Mouse (Mus musculus): Measurements from ENCODE around the gene 2310061I04Rik. TPM values are rescaled to one million over a fixed set of nuclear protein-coding genes. Genes with fewer than 3 reads are reported as not detected.

Gene 2310061I04Rik
- polyA plus RNA-seq, 1 experiment from 2014 or later: 50.5 TPM

DNA sequence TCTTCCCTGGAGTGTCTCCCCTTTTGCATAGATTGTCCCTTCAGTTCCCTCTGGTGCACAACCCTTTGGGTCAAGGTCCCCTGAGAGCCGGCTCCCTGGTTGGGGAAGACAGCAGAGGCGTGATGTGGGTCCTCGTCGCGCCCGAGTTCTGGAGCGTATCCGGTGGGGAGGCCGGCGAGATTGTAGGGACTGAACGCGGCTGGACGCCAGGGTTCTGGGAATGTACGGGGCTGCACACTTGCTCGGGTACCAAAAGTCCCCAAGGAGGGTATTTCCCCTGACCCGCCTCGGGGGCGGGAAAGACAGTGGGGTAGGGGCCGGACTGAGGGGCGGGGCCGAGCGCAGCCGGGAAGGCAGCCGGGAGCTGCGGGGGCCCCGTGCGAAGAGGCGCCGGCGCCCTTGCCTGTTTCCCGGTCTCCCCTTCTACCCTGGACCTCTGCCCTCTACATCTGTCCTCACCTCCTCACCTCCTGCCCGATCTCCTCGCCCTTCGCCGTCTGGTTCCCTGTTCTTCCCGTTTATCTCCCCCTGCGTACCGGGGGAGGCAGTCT is 30.9 kb downstream of the 2310061I04Rik start:
- WGBS: under 1% methylated on average over 38 of the region's 38 CpGs

DNA sequence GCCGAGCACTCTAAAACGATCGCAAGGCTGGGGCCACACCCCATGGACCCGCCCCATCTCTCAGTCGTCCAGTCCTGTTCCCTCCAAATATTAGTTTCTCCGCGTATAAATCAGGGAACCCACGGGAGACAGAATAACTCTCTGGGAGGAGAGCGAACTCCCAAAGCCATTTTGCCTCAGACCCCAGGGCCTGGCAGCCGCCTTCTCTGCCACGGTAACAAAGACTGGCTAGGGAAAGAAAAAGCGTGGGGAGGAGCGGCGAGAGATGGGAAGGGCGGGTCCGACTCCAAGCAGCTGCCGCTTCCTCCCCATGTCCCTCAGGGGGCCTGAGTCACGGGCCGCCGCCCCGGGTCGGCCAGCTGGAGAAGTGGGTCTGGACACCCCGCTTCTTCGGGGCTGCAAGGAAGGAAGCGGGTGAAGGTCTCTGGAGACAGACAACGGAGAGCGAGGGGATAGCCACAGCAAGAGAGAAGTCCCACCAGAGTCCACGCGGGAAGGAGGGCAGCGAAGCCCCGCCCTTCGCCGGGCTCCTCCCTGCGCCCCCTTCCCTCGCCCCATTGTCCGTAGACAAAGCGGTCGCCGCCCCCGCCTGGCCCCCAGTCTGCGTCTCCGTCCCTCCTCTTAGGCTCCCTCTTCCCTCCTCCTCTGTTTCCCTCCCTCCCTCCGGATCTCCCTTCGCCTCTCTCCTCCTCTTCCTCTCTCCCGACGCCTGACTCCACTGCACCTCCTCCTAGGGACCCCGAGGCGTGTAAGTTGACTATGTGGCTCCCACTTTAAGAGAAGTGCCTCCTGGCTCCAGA is 31.6 kb downstream of the 2310061I04Rik start, which contains the start of gene Ppp1r18:
Gene Ppp1r18 (plus strand): TSS at position 113 of the 800 bp plus-strand sequence.
- Histone ChIP-seq H3K9ac (peak within 1 kb of the TSS; percentile 95), H3K9me3 (no peaks in the 10 kb centered on the region), H3K4me1 (replicated peaks) (peaks cover 61% of the 10 kb centered on the region), H3K4me2 (peak within 1 kb of the TSS; percentile 100), H3K36me3 (peaks cover 6% of the 10 kb centered on the region), H3K4me3 (peak within 1 kb of the TSS; percentile 81), H3K27ac (replicated peaks) (peak within 1 kb of the TSS; percentile 98), H3K27me3 (no peaks in the 10 kb centered on the region)
- under 1% methylated on average over 48 of the region's 48 CpGs for WGBS
- peak; percentile 63 for ATAC-seq (ENCODE audit: low read depth)

More for the DNA sequence above, 30.9 kb downstream of the 2310061I04Rik start:
- peak overlapping the region; percentile 100 for H3K4me2 ChIP-seq
- H3K36me3 ChIP-seq: peaks cover 13% of the 10 kb centered on the region
- H3K4me1 ChIP-seq (replicated peaks): peaks cover 65% of the 10 kb centered on the region
- H3K9me3 ChIP-seq: no peaks in the 10 kb centered on the region
- peak overlapping the region; percentile 98 for H3K27ac ChIP-seq (replicated peaks)
- ATAC-seq (ENCODE audit: low read depth): peak; percentile 43
- H3K4me3 ChIP-seq: peak overlapping the region; percentile 81
- H3K27me3 ChIP-seq: no peaks in the 10 kb centered on the region
- peak overlapping the region; percentile 95 for H3K9ac ChIP-seq

DNA sequence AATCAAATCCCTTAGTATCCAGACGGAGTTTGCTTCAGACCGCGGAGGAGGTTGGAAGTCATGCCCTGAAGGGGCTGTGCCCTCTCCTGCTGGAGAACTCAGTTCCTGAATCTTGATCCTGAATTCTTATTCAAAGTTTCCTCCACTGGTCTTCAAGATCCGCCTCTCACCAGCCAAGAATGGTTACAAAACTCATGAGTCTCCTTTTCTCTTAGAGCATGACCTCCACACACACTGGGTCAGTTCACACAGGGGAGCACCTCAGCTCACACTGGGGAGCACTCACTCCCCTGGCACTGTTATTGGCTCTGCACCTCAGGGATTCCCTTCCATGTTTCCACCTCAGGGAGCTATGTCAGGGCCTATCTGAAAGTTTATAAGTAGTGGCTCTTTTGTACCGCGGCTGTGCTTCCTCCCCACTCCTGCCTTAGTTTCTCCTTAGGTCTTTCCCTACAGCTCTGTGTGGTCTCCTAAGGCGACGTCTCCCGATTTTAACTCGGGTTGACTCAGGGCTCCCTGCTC is 32.3 kb downstream of the 2310061I04Rik start:
- ATAC-seq (ENCODE audit: low read depth): no peak
- Histone ChIP-seq H3K4me1 (replicated peaks) (peaks cover 56% of the 10 kb centered on the region), H3K9me3 (no peaks in the 10 kb centered on the region), H3K4me2 (peak overlapping the region; percentile 100), H3K36me3 (peaks cover 4% of the 10 kb centered on the region), H3K4me3 (peak overlapping the region; percentile 81), H3K27ac (replicated peaks) (peak overlapping the region; percentile 98), H3K9ac (peak overlapping the region; percentile 95), H3K27me3 (no peaks in the 10 kb centered on the region)
- WGBS: 18% methylated on average over 10 of the region's 10 CpGs

DNA sequence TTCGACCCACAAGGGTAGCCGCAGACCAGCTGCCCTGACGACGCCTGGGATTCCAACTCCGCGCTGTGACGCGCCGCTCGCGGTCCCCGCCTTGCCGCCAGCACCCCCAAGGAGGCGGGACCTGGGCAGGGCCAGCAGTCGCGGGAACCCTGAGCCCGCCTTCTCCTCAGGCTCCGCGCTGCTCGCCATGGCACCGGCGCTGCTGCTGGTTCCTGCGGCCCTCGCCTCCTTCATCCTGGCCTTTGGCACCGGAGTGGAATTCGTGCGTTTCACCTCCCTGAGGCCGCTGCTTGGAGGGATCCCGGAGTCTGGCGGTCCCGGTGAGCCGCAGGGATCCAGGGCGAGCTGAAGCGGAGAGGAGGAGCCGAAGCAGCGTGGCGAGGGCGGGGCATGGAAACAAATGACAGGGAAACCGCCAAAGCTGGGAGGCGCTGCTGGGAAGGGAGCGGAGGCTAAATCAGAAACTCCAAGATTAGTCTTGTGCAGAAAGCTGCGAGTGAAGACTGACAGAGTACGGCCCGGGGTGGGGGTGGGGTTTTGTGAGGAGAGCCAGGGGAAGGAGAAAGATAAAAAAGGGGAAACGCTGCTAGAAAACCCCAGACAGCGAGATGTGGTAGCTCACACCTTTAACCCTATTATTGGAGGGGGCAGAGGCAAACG is 35.9 kb downstream of the 2310061I04Rik start, which contains the start of gene Nrm:
Gene Nrm (plus strand): TSS at position 121 of the 660 bp plus-strand sequence.
- Histone ChIP-seq H3K4me3 (peak within 1 kb of the TSS; percentile 78), H3K27me3 (no peaks in the 10 kb centered on the region), H3K4me2 (peak within 1 kb of the TSS; percentile 70), H3K9ac (peak within 1 kb of the TSS; percentile 83), H3K36me3 (peaks cover 19% of the 10 kb centered on the region), H3K9me3 (no peaks in the 10 kb centered on the region), H3K4me1 (replicated peaks) (peaks cover 24% of the 10 kb centered on the region), H3K27ac (replicated peaks) (peak within 1 kb of the TSS; percentile 96)
- peak; percentile 90 for ATAC-seq (ENCODE audit: low read depth)
- WGBS: under 1% methylated on average over 47 of the region's 47 CpGs

DNA sequence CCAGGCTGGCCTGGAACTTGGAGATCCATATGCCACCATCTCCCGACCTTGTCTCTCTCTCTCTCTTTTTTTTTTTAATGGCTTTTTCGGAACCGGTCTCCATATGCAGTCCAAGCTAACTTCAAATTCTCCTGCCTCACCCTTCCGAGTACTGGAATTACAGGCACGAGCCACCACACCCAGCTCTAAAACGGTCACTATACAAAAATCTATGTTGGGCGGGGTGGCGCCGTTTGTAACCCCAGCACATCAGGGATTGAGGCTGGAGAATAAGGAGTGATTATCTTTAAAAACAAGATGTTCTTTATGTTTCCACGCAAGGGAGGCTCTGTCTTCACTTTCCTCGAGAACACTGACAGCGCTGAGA is 36.4 kb downstream of the 2310061I04Rik start:
- 4% methylated on average over 12 of the region's 12 CpGs for WGBS
- H3K4me3 ChIP-seq: peak overlapping the region; percentile 78
- H3K4me1 ChIP-seq (replicated peaks): peaks cover 24% of the 10 kb centered on the region
- ATAC-seq (ENCODE audit: low read depth): peak; percentile 3; the same call in 1 of the 2 replicates
- H3K27me3 ChIP-seq: no peaks in the 10 kb centered on the region
- peaks cover 19% of the 10 kb centered on the region for H3K36me3 ChIP-seq
- no peaks in the 10 kb centered on the region for H3K9me3 ChIP-seq
- H3K9ac ChIP-seq: peak overlapping the region; percentile 83
- peak overlapping the region; percentile 70 for H3K4me2 ChIP-seq
- peak overlapping the region; percentile 96 for H3K27ac ChIP-seq (replicated peaks)

DNA sequence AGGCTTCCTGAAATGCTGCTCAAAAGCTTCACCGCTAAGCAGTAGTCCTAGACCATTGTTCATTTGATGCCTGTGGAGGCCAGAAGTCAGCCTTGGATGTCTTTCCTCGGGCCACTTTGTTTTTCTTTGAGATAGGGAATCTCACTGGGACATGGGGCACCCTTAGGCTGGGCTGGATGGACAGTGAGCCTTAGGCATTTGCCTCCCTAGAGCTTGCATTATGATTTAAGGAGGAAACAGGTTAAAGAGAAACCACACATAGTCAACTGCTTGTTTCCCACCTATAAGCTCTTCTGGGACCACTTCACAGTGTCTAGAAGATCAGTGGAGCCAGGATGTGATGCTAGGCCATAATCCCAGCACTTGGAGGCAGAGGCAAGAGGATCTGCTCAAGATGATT is 37.4 kb downstream of the 2310061I04Rik start:
- no peak overlapping the region for H3K4me3 ChIP-seq
- no peak overlapping the region for H3K4me2 ChIP-seq
- no peaks in the 10 kb centered on the region for H3K27me3 ChIP-seq
- peaks cover 20% of the 10 kb centered on the region for H3K4me1 ChIP-seq (replicated peaks)
- H3K36me3 ChIP-seq: peaks cover 22% of the 10 kb centered on the region
- H3K9me3 ChIP-seq: no peaks in the 10 kb centered on the region
- H3K27ac ChIP-seq (replicated peaks): no peak overlapping the region
- no peak overlapping the region for H3K9ac ChIP-seq
- no peak for ATAC-seq (ENCODE audit: low read depth)
- 64% methylated on average over 2 of the region's 2 CpGs for WGBS

DNA sequence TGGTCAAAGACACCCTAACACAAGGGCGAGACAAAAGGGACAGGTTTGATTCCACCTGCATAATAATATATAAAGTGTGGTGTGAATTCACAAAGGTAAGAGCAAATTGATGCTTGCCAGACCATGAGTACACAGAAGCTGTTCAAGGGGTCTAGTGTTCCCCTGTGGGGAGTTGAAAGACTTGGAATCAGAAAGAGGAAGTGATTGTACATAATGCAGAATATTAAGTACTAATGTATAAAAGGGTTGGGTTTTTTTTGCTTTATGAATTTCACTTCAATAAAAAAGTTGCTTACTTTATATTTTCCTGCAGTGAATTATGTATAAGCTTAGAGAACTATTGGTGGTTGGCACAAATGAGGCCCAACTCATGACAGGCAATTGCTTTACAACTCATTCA is 37.9 kb downstream of the 2310061I04Rik start:
- Histone ChIP-seq H3K4me1 (replicated peaks) (peaks cover 15% of the 10 kb centered on the region), H3K4me3 (no peak overlapping the region), H3K9me3 (no peaks in the 10 kb centered on the region), H3K27me3 (no peaks in the 10 kb centered on the region), H3K9ac (no peak overlapping the region), H3K27ac (replicated peaks) (no peak overlapping the region), H3K36me3 (peaks cover 27% of the 10 kb centered on the region), H3K4me2 (no peak overlapping the region)
- ATAC-seq (ENCODE audit: low read depth): no peak
- WGBS: 92% methylated on average over 1 of the region's 1 CpGs

DNA sequence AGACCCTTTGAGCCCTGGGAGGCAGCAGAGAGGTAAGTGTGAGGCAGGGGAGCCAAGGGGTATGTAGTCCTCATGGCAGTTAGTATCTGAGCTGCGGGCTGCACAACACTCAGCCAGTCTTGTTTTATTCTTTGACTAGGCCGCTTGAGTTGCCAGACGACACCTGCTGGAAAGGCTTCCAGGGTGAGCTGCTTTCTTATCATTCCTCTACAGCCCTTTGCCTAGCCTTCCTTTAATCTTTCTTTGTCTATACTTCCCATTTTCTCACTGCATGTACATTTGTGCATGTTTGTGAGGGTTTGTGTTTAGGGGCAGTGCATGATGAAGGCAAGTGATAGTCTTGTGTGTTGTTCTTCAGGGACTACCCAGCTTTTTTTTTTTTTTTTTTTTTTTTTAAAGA is 46.3 kb downstream of the 2310061I04Rik start:
- Histone ChIP-seq H3K9me3 (no peaks in the 10 kb centered on the region), H3K27me3 (no peaks in the 10 kb centered on the region), H3K4me3 (no peak overlapping the region), H3K4me2 (no peak overlapping the region), H3K4me1 (replicated peaks) (no peaks in the 10 kb centered on the region), H3K27ac (replicated peaks) (no peak overlapping the region), H3K36me3 (peaks cover 87% of the 10 kb centered on the region), H3K9ac (no peak overlapping the region)
- no peak for ATAC-seq (ENCODE audit: low read depth)
- 95% methylated on average over 3 of the region's 3 CpGs for WGBS

DNA sequence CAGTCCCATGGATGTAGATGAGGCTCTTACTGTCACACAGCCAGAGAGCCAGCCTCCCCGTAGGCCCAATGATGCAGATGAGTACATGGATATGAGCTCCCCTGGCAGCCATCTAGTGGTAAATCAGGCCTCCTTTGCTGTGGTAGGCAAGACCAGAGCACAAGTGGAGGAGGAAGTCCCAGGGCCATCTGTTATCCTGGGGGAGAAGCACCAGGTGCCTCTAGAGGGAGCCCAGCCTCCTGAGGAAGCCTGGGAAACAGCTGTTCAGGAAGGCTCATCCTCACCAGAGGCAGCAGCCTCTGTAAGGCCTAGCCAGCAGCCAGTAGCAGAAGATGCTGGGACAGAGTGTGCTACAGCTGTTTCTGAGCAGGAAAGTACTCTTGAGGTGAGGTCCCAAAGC is 49.1 kb downstream of the 2310061I04Rik start:
- Histone ChIP-seq H3K4me2 (no peak overlapping the region), H3K36me3 (peaks cover 81% of the 10 kb centered on the region), H3K27ac (replicated peaks) (no peak overlapping the region), H3K27me3 (no peaks in the 10 kb centered on the region), H3K9ac (no peak overlapping the region), H3K4me1 (replicated peaks) (no peaks in the 10 kb centered on the region), H3K4me3 (no peak overlapping the region), H3K9me3 (no peaks in the 10 kb centered on the region)
- ATAC-seq (ENCODE audit: low read depth): 0 out of 2 replicates have a peak, but pooled peaks have one; percentile 29
- 50% methylated on average over 1 of the region's 1 CpGs for WGBS

DNA sequence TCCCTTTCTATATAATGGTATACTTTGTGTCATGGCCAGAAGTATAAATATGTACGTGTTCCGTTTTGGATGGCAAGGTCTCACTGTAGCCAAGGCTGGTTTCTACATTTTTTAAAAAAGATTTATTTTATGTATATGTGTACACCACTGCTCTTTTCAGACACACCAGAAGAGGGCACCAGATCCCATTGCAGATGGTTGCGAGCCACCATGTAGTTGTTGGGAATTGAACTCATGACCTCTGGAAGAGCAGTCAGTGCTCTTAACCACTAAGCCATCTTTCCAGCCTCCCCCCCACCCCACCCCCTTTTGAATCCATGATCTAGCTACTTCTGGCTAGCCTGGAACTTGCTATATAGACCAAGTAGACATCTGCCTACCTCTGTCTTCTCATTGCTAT is 53.7 kb downstream of the 2310061I04Rik start:
- no peak for ATAC-seq (ENCODE audit: low read depth)
- H3K27me3 ChIP-seq: no peaks in the 10 kb centered on the region
- H3K27ac ChIP-seq (replicated peaks): no peak overlapping the region
- no peak overlapping the region for H3K9ac ChIP-seq
- WGBS: 92% methylated on average over 3 of the region's 3 CpGs
- no peaks in the 10 kb centered on the region for H3K9me3 ChIP-seq
- H3K36me3 ChIP-seq: peaks cover 38% of the 10 kb centered on the region
- no peak overlapping the region for H3K4me3 ChIP-seq
- peaks cover 26% of the 10 kb centered on the region for H3K4me1 ChIP-seq (replicated peaks)
- H3K4me2 ChIP-seq: no peak overlapping the region
